Mouse (Mus musculus) spleen, embryonic (tissue): ENCODE measurements around the gene Brk1.

Source experiments
- CTCF ChIA-PET: fragments of 350-600 bp; sonication (Branson Sonifier 250); formaldehyde crosslinking; loops from one replicate; lab custom pipeline; 2022; lab: Charles Lee

The Brk1 gene

DNA sequence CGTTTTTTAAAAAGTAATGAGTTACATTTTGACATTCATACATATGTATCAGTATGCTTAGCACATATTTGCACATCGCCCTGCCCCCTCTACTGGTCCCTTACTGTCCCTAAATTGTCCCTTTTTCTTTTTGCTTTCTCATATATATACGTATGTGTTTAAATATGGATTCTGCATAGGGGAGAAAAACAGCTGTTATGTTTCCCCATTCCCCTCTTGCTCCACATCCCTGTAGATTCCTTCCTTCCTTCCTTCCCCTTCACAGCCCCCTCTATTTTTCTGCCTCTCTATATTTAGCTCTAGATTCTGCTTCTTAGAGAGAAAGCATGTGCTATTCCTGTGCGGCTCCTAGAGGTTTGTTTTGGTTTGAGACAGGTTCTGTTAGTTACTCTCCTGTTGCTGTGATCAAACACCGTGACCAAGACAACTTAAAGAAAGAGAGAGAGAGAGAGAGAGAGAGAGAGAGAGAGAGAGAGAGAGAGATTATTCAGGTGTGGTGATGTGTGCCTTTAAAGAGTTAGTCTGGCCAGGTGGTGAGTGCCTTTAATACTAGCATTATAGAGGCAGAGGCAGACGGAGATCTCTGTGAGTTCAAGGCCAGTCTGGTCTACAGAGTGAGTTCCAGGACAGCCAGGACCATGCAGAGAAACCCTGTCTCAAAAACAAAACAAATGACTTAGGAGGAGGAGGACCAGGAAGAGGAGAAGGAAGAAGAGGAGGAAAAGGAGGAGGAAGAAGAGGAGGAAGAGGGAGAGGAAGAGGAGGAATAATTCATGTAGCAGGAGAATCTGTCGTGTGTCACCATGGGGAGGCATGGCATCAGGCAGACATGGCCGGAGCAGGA lies 55.3 kb downstream of the Brk1 start:
- CTCF ChIA-PET: interaction anchor here (0.5 to 0.7 kb wide), 4 partner anchors 8 to 22 kb away, joined by 3 to 11 read pairs (median 4); no protein-coding TSS in a partner anchor

DNA sequence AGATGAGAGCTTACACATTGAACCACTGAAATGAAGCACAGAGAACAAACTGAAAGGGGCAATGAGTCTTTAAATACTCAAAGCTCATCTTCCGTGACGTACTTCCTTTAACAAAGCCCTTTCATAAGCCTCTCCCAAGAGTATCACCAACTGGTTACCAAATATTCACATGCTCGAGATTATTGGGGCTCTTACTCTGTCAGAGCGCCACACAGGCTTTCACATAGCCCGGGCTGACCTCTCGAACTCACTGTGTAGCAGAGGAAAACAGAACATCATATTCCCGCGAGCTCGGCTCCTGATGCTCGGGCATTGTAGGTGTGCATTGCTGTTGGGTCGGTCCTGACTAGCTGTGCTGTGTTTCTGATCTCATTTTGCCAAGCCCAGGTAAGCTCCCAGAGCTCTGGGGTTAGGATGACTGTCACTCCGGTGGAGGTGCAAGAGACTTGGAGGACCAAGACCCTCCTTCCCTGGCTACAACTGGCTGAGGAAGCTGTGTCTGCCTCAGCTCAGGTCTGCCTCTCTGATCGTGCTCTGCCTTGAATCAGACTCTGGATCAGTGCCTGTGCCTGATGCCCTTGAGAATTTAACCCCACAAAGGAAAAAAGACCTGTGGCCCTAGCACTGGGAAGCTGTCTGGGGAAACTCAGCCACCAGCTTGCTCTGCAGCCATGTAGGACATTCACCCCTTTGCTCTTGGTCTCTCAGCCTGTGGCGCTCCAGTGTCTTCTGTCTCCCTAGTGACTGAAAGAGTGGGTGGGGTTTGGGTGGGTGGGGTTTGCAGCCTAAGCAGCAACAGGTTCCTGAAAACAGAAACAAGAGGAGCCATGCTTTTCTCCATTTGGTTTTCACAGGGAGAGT lies 56.1 kb downstream of the Brk1 start:
- CTCF ChIA-PET: interaction anchor here (0.6 to 1.1 kb wide), 2 partner anchors 12 to 19 kb away, joined by 3 read pairs; no protein-coding TSS in a partner anchor

DNA sequence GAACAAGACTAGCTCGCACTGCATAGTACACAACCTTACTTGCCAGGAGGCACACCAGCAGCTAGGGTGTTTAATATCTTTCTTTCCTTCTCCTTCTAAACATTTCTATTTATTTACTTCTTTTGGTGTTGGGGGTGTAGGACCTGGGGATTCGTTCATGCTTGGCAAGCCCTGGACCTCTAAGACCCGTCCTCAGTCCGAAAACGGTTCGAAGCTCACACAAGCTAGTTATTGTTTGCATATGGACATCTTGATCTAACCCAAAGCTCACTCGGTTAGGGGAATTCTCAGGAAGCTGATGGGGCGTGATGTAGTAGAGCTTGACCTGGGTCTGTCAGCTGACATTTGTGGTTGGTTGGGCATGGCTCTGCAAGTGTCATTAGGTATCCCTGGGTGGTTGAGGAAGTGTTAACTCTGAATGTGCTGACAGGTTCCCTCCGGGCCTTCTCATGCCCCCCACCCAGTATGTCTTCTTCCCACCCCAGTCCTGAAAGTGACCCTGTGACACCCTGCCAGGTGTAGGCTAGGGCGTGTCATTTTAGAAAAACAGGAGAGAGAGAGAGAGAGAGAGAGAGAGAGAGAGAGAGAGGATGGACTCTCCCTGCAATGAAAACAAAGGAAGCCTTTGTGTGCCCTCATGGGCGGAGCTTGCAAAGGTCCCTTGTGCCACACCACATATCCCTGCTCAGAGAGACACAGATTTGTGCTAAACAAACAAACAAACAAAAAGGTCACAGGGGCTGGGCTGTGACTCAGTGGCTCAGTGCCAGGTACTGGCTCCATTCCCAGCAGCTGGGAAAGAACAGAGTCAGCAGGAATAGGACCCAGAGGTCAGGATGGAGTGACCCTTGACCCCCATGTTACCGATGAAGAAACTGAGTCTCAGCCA lies 57.0 kb downstream of the Brk1 start:
- CTCF ChIA-PET: interaction anchor here (1.0 to 1.1 kb wide), 2 partner anchors 13 to 36 kb away, joined by 3 read pairs; no protein-coding TSS in a partner anchor

DNA sequence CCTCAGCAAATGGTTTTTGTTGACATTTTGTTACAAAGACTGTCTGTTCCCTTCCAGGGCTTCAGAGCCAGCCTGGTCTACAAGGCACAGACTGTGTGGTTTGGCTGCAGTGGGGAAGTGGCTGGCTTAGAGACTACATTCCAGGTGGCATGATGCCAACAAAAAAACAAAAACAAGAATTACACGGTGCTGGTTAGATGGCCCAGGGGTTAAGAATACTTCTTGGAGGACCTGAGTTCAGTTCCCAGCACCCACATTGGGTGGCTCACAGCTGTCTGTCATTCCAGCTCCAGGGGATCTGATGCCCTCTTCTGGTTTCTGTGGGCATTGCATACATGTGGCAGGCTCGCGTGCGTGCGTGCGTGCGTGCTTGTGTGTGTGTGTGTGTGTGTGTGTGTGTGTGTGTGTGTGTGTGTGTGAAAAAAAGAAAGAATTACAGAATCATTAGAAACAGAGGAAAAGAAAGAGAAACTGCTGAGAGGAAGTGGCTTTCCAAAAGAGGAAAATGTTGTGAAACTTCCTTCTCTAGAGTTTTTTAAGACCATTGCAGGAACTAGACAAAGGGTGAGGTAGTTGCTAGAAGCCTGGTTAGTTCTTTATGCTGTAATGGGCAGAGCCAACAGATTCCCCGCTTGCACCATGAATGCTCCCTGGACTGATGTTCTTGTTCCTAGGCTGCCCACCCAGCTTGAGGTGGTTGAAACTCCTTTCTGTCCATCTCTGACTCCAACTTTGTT lies 58.6 kb downstream of the Brk1 start:
- CTCF ChIA-PET: interaction anchor here (0.7 kb wide), 2 partner anchors 20 to 285 kb away, joined by 6 to 12 read pairs; no protein-coding TSS in a partner anchor

DNA sequence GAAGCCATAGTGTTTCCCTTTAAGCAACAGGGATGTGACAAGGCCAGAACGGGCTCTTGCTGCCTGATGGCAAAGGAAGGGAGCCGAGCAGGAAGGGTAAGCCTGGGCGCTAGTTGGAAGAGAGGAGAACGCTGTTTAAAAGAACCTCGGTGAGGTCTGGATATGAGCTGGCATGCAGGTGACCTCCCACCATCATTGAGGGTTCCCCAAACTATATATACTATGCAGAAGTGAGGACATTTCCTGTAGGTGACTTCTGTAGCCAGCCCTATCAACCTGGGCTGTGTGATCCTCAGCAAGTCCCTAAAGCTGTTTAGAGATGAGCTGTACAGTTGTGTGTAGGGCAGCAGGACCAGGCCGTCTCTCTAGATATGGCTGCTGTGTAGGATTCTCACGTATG lies 59.7 kb downstream of the Brk1 start:
- CTCF ChIA-PET: no interaction called here
